Mouse (Mus musculus) olfactory bulb, adult 2 months (tissue): ENCODE results near the gene Pgap3. TPM values are rescaled to one million over a fixed set of nuclear protein-coding genes. Genes with fewer than 3 reads are reported as not detected.
A peak's percentile ranks its signal among the peaks of the same experiment; 100 is the strongest.

Experiments used
- H3K27ac ChIP-seq: fragments of 200-500 bp; 2 replicates; pipeline ENCODE4 v1.5.1; 2012; ENCODE audit warnings: low read depth, low read length; ENCODE audit not compliant: insufficient read depth
- H3K4me1 ChIP-seq: fragments of 200-500 bp; 2 replicates; pipeline ENCODE4 v1.6.1; 2012; ENCODE audit warnings: low read length; ENCODE audit not compliant: control insufficient read depth, insufficient read depth
- H3K4me3 ChIP-seq: fragments of 200-500 bp; 2 replicates; pipeline ENCODE4 v1.5.1; 2012; ENCODE audit warnings: mild to moderate bottlenecking, low read depth, low read length, moderate library complexity; ENCODE audit not compliant: insufficient read depth
- CTCF ChIP-seq: fragments of 200-500 bp; IDR thresholded peaks from 2 replicates; pipeline ENCODE4 v1.5.1; 2012; ENCODE audit warnings: low read depth, mild to moderate bottlenecking, low read length, moderate library complexity; ENCODE audit not compliant: insufficient read depth
- POLR2A ChIP-seq: fragments of 200-500 bp; IDR thresholded peaks from 2 replicates; pipeline ENCODE4 v1.6.1; 2012; ENCODE audit warnings: mild to moderate bottlenecking, low read depth, low read length, moderate library complexity; ENCODE audit not compliant: insufficient read depth
- WGBS: fragments of 180-500 bp; shearing (Covaris S2); methylation state at CpG from one replicate; pipeline ENCODE4 v1.1.7; 2018; 5-methylcytosine and 5-hydroxymethylcytosine counted together
- polyA plus RNA-seq: library from polyadenylated mRNA; stranded (reverse); fragments of >200 nt; gene quantifications from 2 replicates; pipeline ENCODE4 v1.2.4, GENCODE M21; 2012; ENCODE audit warnings: low replicate concordance; ENCODE audit not compliant: missing spikeins, insufficient read depth, insufficient read length

Gene Pgap3
- polyA plus RNA-seq, 1 experiment, result not detected

DNA sequence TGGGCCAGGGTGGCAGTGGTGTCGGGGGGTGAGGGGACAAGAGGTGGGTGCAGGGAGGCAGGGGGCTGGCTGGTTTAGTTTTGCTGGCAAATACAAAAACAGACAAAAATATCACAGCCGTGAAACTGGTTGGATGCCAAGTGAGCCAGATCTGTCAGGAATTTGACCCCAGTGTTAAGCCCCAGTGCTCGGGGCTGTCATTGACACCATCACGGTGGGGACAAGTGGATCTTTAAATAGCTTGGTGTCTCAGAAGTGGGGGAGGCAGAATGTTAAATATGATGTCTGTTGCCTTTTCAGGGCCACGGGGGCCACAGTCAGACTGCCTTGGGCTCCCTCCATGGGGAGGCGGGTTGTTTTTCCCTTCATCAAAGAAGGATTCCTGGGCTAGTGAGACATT is 6.0 kb downstream of the Pgap3 start:
- H3K27ac ChIP-seq, result no peak overlapping the region
- H3K4me1 ChIP-seq, result peaks cover 7% of the 10 kb centered on the region
- 65% methylated on average over 6 of the region's 6 CpGs for WGBS
- TF ChIP-seq POLR2A (no peak), CTCF (no peak)
- H3K4me3 ChIP-seq, result no peak overlapping the region

DNA sequence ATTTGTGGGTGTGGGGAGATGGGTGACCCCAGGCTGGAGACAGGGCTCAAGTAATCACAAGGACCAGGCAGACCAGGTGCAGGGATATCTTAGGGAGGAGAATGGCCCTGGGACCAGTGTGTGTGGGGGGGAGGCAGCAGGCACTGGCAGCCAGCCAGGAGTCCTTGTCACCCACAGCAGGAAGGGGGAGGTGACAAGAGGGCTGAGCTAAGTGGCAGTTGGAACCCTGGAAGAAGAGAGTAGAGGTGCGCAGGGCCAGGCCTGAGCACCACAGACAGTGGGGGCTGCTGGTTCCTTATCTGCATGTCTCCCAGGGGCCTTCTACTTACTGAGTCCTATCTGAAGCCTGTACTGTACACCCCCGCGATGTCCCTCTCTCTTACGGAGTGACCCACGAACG is 7.0 kb downstream of the Pgap3 start:
- WGBS, result 72% methylated on average over 6 of the region's 6 CpGs
- H3K27ac ChIP-seq, result no peak overlapping the region
- TF ChIP-seq POLR2A, result no peak
- no peak for TF ChIP-seq CTCF
- H3K4me1 ChIP-seq, result peaks cover 16% of the 10 kb centered on the region
- H3K4me3 ChIP-seq, result no peak overlapping the region

DNA sequence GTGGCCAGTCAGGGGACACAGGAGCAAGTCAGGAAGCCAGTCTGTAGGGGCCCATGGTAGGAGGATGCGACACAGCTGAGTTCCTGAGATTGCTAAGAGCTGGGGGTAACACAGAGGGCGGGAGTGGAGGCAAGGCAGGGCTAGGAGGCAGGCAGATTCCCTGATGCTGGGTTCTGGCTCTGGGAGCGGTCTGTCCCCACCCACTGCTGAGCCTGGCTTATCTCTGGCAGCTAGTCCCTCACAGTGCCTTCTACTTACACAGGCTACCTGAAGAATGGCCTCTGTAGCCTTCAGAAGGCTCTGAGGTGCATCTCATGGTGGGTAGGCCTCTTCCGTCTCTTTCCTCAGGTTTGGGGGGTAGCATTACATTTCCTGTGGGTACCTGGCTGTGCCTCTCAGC is 7.6 kb downstream of the Pgap3 start:
- no peak overlapping the region for H3K4me3 ChIP-seq
- no peak overlapping the region for H3K27ac ChIP-seq
- 77% methylated on average over 4 of the region's 4 CpGs for WGBS
- TF ChIP-seq POLR2A, result no peak
- TF ChIP-seq CTCF, result no peak
- H3K4me1 ChIP-seq, result peaks cover 19% of the 10 kb centered on the region

DNA sequence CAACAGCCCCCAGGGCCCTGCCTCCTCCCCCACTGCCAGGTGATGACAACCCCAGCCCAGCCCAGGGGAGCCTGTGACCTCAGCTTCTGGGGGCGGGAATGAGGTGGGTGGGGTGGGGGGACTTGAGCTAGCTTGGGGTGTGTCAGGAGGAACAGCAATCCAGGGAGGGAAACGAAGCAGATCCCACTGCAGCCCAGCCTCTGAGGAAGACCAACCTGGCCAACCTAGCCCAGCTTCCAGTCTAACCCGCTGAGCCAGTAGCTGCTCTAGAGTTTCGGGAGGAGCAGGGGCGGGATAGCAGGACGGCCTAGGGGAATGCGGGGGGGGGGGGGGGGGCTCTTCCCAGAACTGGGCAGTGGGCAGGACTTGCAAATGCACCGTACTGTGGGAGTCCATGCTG is 8.3 kb downstream of the Pgap3 start:
- TF ChIP-seq CTCF (no peak), POLR2A (no peak)
- WGBS, result 39% methylated on average over 8 of the region's 8 CpGs
- Histone ChIP-seq H3K4me3 (no peak overlapping the region), H3K27ac (no peak overlapping the region), H3K4me1 (peaks cover 19% of the 10 kb centered on the region)

DNA sequence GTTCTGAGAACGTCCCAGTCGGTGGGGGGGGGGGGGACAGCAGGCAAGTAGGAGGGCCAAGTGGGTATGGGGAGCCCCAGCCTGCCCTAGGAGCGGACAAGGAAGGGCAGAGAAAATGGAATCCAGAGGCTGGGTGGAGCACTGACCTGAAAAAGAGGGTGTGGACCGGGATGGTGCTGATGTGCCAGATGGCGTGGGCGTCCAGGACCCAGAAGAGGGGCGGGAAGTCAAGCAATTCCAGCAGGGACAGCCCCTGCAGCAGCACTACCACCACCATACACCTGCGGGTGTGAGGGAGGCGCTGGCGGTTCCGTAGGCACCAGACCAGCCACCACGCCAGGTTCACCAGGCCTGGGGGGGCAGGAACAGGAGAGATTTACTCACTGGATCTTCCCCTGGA is 10.1 kb downstream of the Pgap3 start:
- Histone ChIP-seq H3K4me1 (peaks cover 24% of the 10 kb centered on the region), H3K27ac (no peak overlapping the region), H3K4me3 (no peak overlapping the region)
- TF ChIP-seq POLR2A (no peak), CTCF (no peak)
- WGBS, result 71% methylated on average over 12 of the region's 12 CpGs

DNA sequence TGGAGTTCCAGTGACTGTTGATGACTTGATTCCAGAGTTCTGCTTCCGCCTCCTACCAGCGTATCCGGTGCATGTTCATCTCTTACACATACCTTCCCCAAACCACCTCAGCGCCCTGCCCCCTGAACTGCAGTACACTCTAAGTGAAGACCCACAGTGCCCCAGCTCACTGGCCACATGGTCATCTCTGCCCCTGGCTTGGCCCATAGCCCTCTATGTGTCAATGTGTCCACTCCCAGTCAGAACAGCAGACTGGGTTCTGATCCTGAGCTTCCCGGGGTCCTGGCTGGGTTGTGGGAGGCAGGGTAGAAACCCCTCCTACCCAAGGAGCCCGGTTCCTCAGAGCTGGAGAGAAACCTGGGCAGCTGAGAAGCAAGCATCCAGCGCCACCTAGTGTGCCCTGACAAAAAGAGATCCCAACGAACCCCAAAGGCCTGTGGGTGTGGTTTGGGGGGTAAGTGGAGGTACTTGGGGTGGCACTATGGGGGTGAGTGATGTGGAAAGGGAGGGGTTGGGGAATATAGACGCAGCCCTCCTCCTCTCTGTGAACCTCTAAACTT is 11.0 kb downstream of the Pgap3 start:
- 30% methylated on average over 9 of the region's 9 CpGs for WGBS
- TF ChIP-seq CTCF (peak; percentile 9), POLR2A (no peak)
- H3K4me3 ChIP-seq, result no peak overlapping the region
- peaks cover 24% of the 10 kb centered on the region for H3K4me1 ChIP-seq
- no peak overlapping the region for H3K27ac ChIP-seq

DNA sequence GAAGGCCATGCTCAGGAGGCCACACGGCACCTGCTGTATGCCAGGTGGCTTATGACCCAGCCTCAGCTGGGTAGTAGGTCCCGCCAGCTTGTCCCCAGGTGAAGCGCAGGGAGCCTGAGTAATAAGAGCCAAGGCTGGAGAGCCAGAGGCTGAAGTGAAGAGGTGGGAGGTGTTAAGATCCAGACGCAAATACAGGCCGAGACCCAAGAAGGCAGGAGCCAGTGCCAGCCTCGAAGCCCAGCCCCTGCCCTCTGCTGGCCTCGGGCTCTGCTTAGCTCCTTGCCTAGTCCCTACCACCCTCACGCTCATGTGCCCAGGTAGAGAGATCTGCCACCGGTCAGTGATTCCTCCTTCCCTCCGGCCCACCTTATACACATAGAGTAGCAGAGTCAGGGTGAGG is 12.0 kb downstream of the Pgap3 start:
- no peak overlapping the region for H3K27ac ChIP-seq
- no peak overlapping the region for H3K4me3 ChIP-seq
- peaks cover 29% of the 10 kb centered on the region for H3K4me1 ChIP-seq
- WGBS, result 71% methylated on average over 10 of the region's 10 CpGs
- TF ChIP-seq POLR2A (no peak), CTCF (no peak)

DNA sequence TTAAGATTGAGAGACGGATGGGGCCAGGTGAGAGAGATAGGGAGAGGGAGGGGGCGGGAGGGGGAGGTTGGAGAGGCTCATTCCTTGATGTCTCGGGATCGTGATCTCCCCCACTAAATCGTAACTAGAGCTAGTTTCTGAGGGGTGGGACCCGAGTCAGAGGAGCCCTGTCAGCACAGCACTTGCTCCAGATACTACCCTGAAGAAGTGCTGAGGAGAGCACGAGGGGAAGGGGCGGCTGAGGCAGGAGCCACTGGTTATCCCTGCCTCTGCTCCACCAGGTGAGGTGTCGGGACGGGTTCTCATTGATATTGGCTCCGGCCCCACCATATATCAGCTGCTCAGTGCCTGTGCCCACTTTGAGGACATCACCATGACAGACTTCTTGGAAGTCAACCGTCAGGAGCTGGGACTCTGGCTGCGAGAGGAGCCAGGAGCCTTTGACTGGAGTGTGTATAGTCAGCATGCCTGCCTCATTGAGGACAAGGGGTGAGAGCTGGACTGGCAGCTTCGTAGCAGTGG is 13.2 kb downstream of the Pgap3 start:
- Histone ChIP-seq H3K4me1 (peaks cover 29% of the 10 kb centered on the region), H3K27ac (no peak overlapping the region), H3K4me3 (no peak overlapping the region)
- no peak for TF ChIP-seq POLR2A
- 61% methylated on average over 14 of the region's 14 CpGs for WGBS

DNA sequence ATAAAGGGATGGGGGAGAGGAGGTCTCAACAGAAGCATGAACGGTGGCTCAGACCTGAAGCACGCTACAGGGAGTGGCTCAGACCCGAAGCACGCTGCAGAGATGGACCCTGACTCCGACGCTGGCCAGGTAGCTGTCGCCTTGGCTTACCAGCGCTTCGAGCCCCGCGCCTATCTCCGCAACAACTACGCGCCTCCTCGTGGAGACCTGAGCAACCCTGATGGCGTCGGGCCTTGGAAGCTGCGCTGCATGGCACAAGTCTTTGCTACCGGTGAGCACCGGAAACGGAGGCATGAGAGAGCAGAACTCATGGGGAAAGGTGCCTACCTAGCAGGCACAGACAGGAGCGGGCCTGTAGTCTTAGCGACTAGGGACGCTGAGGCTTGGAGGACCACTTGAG is 13.7 kb downstream of the Pgap3 start:
- 30% methylated on average over 24 of the region's 24 CpGs for whole genome bisulfite sequencing
- TF ChIP-seq POLR2A (no peak), CTCF (no peak)
- Histone ChIP-seq H3K4me1 (peaks cover 29% of the 10 kb centered on the region), H3K4me3 (no peak overlapping the region), H3K27ac (no peak overlapping the region)

DNA sequence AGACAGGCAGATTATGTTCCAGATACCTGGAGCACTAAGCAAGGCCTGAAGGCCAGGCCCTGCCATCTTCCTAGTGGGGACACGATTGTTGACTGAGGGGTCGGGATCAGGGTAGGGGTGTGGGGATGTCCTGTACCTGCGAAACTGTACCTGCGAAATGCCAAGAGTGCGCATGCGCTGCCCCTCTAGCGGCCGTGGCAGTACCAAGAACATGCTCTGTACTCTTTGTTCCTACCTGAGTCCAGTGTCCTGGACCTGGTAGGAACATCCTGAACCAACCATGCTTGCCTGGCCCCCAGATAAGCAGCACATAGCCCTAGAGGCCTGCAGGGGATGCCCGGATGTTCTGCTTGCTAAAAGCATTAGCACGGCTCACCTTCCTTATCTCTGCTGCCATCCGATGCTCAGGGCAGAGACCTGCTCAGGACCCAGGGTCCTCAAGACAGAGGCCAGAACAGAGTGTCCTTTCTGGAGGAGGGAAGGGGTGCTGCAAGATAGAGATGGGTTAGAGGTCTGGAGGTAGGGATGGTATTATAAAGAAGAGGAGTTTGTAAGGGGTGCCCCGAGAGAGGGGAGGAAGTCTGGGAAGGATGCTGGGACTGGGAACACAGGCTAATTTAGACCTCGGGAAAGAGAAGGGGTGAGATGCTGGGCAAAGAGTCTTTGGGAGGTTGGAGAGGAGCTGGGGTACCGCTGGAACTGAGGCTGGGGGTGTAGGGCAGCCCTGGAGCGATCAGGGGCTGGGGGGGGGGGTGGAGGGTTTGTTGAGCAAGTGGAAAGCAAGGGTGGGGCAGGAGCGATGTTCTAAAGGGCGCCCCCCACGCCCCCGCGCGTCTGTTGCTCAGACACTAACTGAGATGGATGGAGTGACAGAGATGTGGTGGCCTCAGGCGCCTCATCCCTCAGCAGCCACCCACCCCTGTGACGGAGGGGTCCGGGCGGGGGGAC is 14.4 kb downstream of the Pgap3 start, which contains the start of gene Pnmt:
Gene Pnmt, plus strand, starts transcription at position 813 of the 948 bp plus-strand sequence.
- Histone ChIP-seq H3K4me1 (peaks cover 29% of the 10 kb centered on the region), H3K27ac (no peak within 1 kb of the TSS), H3K4me3 (no peak within 1 kb of the TSS)
- TF ChIP-seq CTCF (no peak), POLR2A (no peak)
- WGBS, result 66% methylated on average over 25 of the region's 25 CpGs
